Mouse (Mus musculus): ENCODE results near the gene Gm4353.

Gene Gm4353

DNA sequence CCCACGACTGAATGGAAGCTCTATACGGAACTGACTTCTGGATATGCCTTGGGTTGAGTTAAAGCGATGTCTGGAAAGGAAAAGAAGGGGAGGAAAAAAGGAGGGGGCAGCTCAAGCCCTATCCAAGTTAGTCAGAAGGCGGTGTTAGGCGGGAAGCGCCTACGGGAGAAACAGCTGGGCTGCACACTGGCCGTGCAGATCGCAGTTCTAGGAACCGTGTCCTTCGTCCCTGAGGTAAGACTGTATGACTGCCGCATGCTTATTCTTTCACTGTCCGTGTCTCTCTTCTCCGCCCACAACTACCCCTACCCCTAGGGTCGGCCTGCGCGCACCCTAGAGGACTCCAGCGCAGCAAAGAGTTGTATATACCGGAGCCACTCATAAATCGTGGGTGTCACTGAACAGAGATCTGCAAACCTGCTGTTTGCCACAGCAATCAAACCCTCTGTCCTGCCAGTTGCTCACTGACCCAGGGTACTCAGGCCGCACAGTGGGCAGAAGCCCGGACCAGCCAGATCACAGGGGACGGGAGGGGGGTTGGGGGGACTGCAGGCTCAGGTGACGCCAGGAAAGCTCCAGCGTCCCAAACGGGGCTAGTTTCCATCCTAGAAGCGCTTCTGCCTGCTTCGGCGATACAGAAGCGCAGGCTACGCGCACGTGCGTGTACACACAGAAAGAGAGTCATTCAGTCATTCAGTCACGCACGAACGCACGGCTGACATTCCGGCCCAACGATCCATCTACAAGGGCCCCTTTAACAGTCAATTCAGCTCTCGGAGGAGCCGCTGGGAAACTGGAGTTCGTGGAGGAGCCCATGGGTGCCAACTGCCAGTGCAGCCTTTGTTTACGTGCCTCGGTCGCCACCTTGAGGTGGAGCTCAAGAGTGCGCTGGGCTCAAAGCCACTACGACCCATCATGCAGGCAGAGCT is 44.6 kb downstream of the Gm4353 start:
- DNase-seq, result peak; percentile 49 to 69

- DNase-seq, result no peak
Observed at GRCm38 (mm10) chr7:116039196-116039537, 45.3 kb downstream of the Gm4353 start, which contains the start of gene 1110004F10Rik. Gene 1110004F10Rik, plus strand, starts transcription at chr7:116039397.

DNA sequence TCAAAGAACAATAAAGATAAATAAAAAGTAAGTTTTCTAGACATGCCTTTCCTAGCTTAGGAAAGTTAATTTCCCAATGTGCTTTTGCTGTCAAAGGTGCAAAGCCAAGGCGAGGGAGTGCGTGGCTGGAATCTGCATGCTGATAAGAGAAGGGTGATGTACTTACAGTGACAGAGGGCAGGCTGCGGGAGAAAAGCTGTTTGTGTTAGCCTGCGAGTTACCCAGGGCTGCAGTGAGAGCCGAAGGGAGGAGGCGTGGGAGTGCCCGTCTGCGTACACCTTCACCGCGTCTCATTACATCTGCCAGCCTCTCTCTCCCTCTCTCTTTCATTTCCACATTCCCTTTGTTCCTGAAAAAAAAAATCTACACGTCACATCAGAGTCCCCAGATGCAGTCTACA is 45.9 kb downstream of the Gm4353 start, which contains the start of gene Sox6:
TSS of gene Sox6 (minus strand) at position 286 of the 400 bp plus-strand sequence.
- DNase-seq, result no peak

GRCm38 (mm10) chr7:116038024-116038423 is 46.4 kb downstream of the Gm4353 start:
- no peak for DNase-seq

GRCm38 (mm10) chr7:116036591-116037555 is 47.6 kb downstream of the Gm4353 start:
- DNase-seq, result no peak

DNA sequence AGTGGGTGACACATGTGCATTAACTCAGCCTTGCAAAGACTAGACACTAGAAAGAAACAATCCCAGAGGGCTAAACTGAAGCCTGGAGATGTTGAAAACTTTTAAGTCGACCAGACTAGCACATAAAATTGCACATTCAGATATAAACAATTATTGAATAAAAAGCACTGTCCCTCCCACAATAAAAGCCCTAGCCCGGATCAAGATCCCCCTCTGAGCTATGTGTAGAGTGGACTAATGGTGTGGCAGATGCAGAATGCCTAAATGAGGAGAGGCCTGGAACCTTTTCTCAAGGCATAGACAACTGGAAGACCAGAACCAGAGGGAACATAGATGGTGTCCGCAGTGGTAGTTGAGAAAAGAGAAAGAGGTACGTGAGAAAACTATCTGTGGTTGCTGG is 48.9 kb downstream of the Gm4353 start:
- no peak for DNase-seq

DNA sequence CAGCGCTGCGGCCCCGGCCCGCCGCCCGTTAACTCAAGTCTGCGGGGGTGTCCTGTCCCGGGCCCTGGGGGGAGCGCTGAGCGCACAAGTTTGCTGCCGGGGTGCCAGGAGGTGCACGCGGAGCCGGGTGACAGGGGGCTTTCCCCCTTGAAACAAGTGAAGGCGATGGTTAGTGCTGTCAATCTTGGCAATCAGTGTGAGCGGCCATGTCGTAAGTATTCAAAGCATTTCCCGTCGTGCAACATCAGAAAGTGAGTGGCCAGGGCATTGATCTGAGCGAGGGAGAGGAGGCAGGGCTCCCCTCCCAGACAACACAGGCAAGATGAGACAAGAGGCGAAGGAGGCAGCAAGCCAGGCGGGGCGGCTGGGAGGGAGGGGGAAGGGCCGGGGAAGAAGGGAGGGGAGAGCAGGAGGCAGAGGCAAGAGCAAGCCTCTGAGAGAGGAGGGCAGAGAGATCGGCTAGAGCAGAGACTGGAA is 50.1 kb downstream of the Gm4353 start:
- DNase-seq, result no peak

GRCm38 (mm10) chr7:116033371-116034241 is 50.8 kb downstream of the Gm4353 start:
- DNase-seq, result peak in 1 of 2 experiments; percentile 19

Data from spleen, adult 18-20 months (tissue).